Mouse (Mus musculus) kidney, embryonic 14.5 days (tissue): ENCODE data around the gene Pla2r1. TPM values are rescaled to one million over a fixed set of nuclear protein-coding genes. Genes with fewer than 3 reads are reported as not detected.

ENCODE experiments used
- ATAC-seq: fragments of 200-750 bp; cut with Nextera tagmentation; 2 replicates; pipeline ENCODE4 v1.8.0; 2017; ENCODE audit warnings: moderate number of reproducible peaks, mild to moderate bottlenecking, moderate TSS enrichment, moderate library complexity; ENCODE audit not compliant: low FRiP score, low TSS enrichment
- H3K27ac ChIP-seq: fragments of 300-500 bp; sonication (generic); 2 replicates; pipeline ENCODE4 v1.5.1; 2014; ENCODE audit warnings: low read depth, mild to moderate bottlenecking, low read length, moderate library complexity, mixed read lengths
- H3K27me3 ChIP-seq: fragments of 300-500 bp; sonication (generic); 2 replicates; pipeline ENCODE4 v1.6.1; 2014; ENCODE audit warnings: mild to moderate bottlenecking, low read length; ENCODE audit not compliant: control insufficient read depth, insufficient read depth
- H3K36me3 ChIP-seq: fragments of 300-500 bp; sonication (generic); 2 replicates; pipeline ENCODE4 v1.6.1; 2014; ENCODE audit warnings: low read length, mixed read lengths; ENCODE audit not compliant: control insufficient read depth, insufficient read depth
- H3K4me1 ChIP-seq: fragments of 300-500 bp; sonication (generic); 2 replicates; pipeline ENCODE4 v1.6.1; 2014; ENCODE audit warnings: low read length, mixed read lengths; ENCODE audit not compliant: control insufficient read depth, insufficient read depth
- H3K4me2 ChIP-seq: fragments of 300-500 bp; sonication (generic); replicated peaks from 2 replicates; pipeline ENCODE4 v1.6.1; 2014; ENCODE audit warnings: low read depth, mild to moderate bottlenecking, low read length
- H3K4me3 ChIP-seq: fragments of 300-500 bp; sonication (generic); 2 replicates; pipeline ENCODE4 v1.5.1; 2014; ENCODE audit warnings: mild to moderate bottlenecking, low read length
- H3K9ac ChIP-seq: fragments of 300-500 bp; sonication (generic); 2 replicates; pipeline ENCODE4 v1.6.1; 2014; ENCODE audit warnings: low read depth, mild to moderate bottlenecking, low read length, moderate library complexity
- H3K9me3 ChIP-seq: fragments of 300-500 bp; sonication (generic); 2 replicates; pipeline ENCODE4 v1.6.1; 2016; ENCODE audit warnings: low read length; ENCODE audit not compliant: control insufficient read depth
- WGBS: fragments of 180-500 bp; shearing (Covaris S2); extraction: QIAGEN DNeasy Blood & Tissue Kit; methylation state at CpG from one replicate; pipeline ENCODE4 v1.1.7; 2014; 5-methylcytosine and 5-hydroxymethylcytosine counted together
- polyA plus RNA-seq: library from polyadenylated mRNA; unstranded; fragments of >200 nt; fragmentation: Nextera tagmentation; extraction: Ambion mirVana; gene quantifications from 2 replicates; pipeline ENCODE4 v1.2.1, GENCODE M21; 2014

Pla2r1 gene
- polyA plus RNA-seq, 1 experiment from 2014 or later = 3.3 TPM

GRCm38 (mm10) chr2:60515817-60516216, 37.3 kb downstream of the Pla2r1 start:
- Histone ChIP-seq H3K4me3 (no peak overlapping the region), H3K9ac (no peak overlapping the region), H3K4me1 (no peaks in the 10 kb centered on the region), H3K27ac (no peak overlapping the region), H3K36me3 (no peaks in the 10 kb centered on the region), H3K9me3 (no peaks in the 10 kb centered on the region), H3K27me3 (no peaks in the 10 kb centered on the region), H3K4me2 (no peak overlapping the region)
- 55% methylated on average over 8 of the region's 8 CpGs for WGBS
- 0 out of 2 replicates have a peak, but pooled peaks have one; percentile 12 for ATAC-seq

GRCm38 (mm10) chr2:60514863-60515262, 38.2 kb downstream of the Pla2r1 start:
- Histone ChIP-seq H3K4me3 (no peak overlapping the region), H3K4me1 (no peaks in the 10 kb centered on the region), H3K9me3 (no peaks in the 10 kb centered on the region), H3K27ac (no peak overlapping the region), H3K9ac (no peak overlapping the region), H3K4me2 (no peak overlapping the region), H3K36me3 (no peaks in the 10 kb centered on the region), H3K27me3 (no peaks in the 10 kb centered on the region)
- ATAC-seq = no peak
- 75% methylated on average over 4 of the region's 4 CpGs for WGBS

- no peak for ATAC-seq
- no peak overlapping the region for H3K4me3 ChIP-seq
- H3K9ac ChIP-seq = no peak overlapping the region
Observed at GRCm38 (mm10) chr2:60510718-60511117, 42.4 kb downstream of the Pla2r1 start.

GRCm38 (mm10) chr2:60505145-60505544, 48.0 kb downstream of the Pla2r1 start:
- H3K27ac ChIP-seq = no peak overlapping the region
- H3K4me1 ChIP-seq = no peaks in the 10 kb centered on the region
- no peak for ATAC-seq
- no peak overlapping the region for H3K9ac ChIP-seq
- no peak overlapping the region for H3K4me3 ChIP-seq
- H3K36me3 ChIP-seq = no peaks in the 10 kb centered on the region
- 20% methylated on average over 2 of the region's 2 CpGs for WGBS
- no peaks in the 10 kb centered on the region for H3K27me3 ChIP-seq
- H3K4me2 ChIP-seq = no peak overlapping the region
- H3K9me3 ChIP-seq = no peaks in the 10 kb centered on the region

More at GRCm38 (mm10) chr2:60510718-60511117, 42.4 kb downstream of the Pla2r1 start:
- Histone ChIP-seq H3K9me3 (no peaks in the 10 kb centered on the region), H3K27ac (no peak overlapping the region), H3K4me2 (no peak overlapping the region), H3K27me3 (no peaks in the 10 kb centered on the region), H3K36me3 (no peaks in the 10 kb centered on the region), H3K4me1 (no peaks in the 10 kb centered on the region)
- 85% methylated on average over 1 of the region's 1 CpGs for WGBS

GRCm38 (mm10) chr2:60504718-60505117, 48.4 kb downstream of the Pla2r1 start:
- Histone ChIP-seq H3K36me3 (no peaks in the 10 kb centered on the region), H3K4me1 (no peaks in the 10 kb centered on the region), H3K27ac (no peak overlapping the region), H3K4me2 (no peak overlapping the region), H3K4me3 (no peak overlapping the region), H3K27me3 (no peaks in the 10 kb centered on the region), H3K9me3 (no peaks in the 10 kb centered on the region), H3K9ac (no peak overlapping the region)
- 23% methylated on average over 2 of the region's 2 CpGs for WGBS
- ATAC-seq = no peak

- Histone ChIP-seq H3K36me3 (no peaks in the 10 kb centered on the region), H3K9ac (no peak overlapping the region), H3K27ac (no peak overlapping the region), H3K4me1 (no peaks in the 10 kb centered on the region), H3K27me3 (no peaks in the 10 kb centered on the region), H3K4me2 (no peak overlapping the region), H3K9me3 (no peaks in the 10 kb centered on the region), H3K4me3 (no peak overlapping the region)
- 80% methylated on average over 4 of the region's 4 CpGs for WGBS
- no peak for ATAC-seq
Observed at GRCm38 (mm10) chr2:60503991-60504390, 49.1 kb downstream of the Pla2r1 start.

GRCm38 (mm10) chr2:60500583-60501116, 52.5 kb downstream of the Pla2r1 start:
- H3K4me2 ChIP-seq = no peak overlapping the region
- H3K27me3 ChIP-seq = no peaks in the 10 kb centered on the region
- no peaks in the 10 kb centered on the region for H3K36me3 ChIP-seq
- H3K4me1 ChIP-seq = no peaks in the 10 kb centered on the region
- H3K4me3 ChIP-seq = no peak overlapping the region
- no peak for ATAC-seq
- no peak overlapping the region for H3K27ac ChIP-seq
- no peaks in the 10 kb centered on the region for H3K9me3 ChIP-seq
- 74% methylated on average over 1 of the region's 1 CpGs for WGBS
- no peak overlapping the region for H3K9ac ChIP-seq

GRCm38 (mm10) chr2:60479906-60480305, 73.2 kb downstream of the Pla2r1 start:
- H3K9me3 ChIP-seq = no peaks in the 10 kb centered on the region
- WGBS = 91% methylated on average over 7 of the region's 7 CpGs
- ATAC-seq = no peak
- H3K27ac ChIP-seq = no peak overlapping the region
- no peak overlapping the region for H3K4me3 ChIP-seq
- H3K9ac ChIP-seq = no peak overlapping the region
- H3K36me3 ChIP-seq = no peaks in the 10 kb centered on the region
- H3K4me1 ChIP-seq = no peaks in the 10 kb centered on the region
- H3K27me3 ChIP-seq = no peaks in the 10 kb centered on the region
- H3K4me2 ChIP-seq = no peak overlapping the region

GRCm38 (mm10) chr2:60478778-60479177, 74.3 kb downstream of the Pla2r1 start:
- ATAC-seq = no peak
- no peak overlapping the region for H3K9ac ChIP-seq
- H3K27ac ChIP-seq = no peak overlapping the region
- H3K4me1 ChIP-seq = no peaks in the 10 kb centered on the region
- no peak overlapping the region for H3K4me3 ChIP-seq
- no peak overlapping the region for H3K4me2 ChIP-seq
- 86% methylated on average over 2 of the region's 2 CpGs for whole genome bisulfite sequencing
- H3K36me3 ChIP-seq = no peaks in the 10 kb centered on the region
- H3K9me3 ChIP-seq = no peaks in the 10 kb centered on the region
- no peaks in the 10 kb centered on the region for H3K27me3 ChIP-seq
